In genomic region chr1:57751781-57752180, GRCm38 (mm10) we compare ENCODE assay signal across 25 mouse cellular contexts. TPM values are rescaled to one million over a fixed set of nuclear protein-coding genes. Genes with fewer than 3 reads are reported as not detected.
DNase-seq lines count a peak whose midpoint lies in the region; ATAC-seq lines count a peak whose summit lies in the region.
"Had no signal": no experiment of that assay in that cellular context is flagged by ENCODE, and none has a peak within 500 bp of the region (broad histone marks: within the 10 kb centered on the region; RNA-seq: fewer than 3 reads in every experiment).

No protein-coding gene starts in this region.

- H3K9me3 ChIP-seq in forebrain, embryonic 14.5 days (replicated peaks; ENCODE audit: control insufficient read depth, low read length) = no peaks in the 10 kb centered on the region
- no peaks in the 10 kb centered on the region for H3K9me3 ChIP-seq in forebrain, embryonic 13.5 days (replicated peaks)
- H3K9me3 ChIP-seq in kidney, embryonic 16.5 days (ENCODE audit: low read length) = no peaks in the 10 kb centered on the region
- H3K9me3 ChIP-seq: embryonic facial prominence, embryonic 12.5 days; forebrain, embryonic 12.5 days; hindbrain, embryonic 13.5 days; limb, embryonic 15.5 days had no signal

- H3K4me1 ChIP-seq in forebrain, embryonic 14.5 days (ENCODE audit: control insufficient read depth, insufficient read depth, low read length) = no peaks in the 10 kb centered on the region
- H3K4me1 ChIP-seq in forebrain, embryonic 13.5 days = 0 out of 2 replicates have a peak, but pooled peaks cover 5% of the 10 kb centered on the region
- no peaks in the 10 kb centered on the region for H3K4me1 ChIP-seq in kidney, embryonic 16.5 days (ENCODE audit: insufficient read depth, low read length)
- H3K4me1 ChIP-seq: embryonic facial prominence, embryonic 12.5 days; limb, embryonic 15.5 days had no signal

- no peak overlapping the region for H3K4me3 ChIP-seq in forebrain, embryonic 14.5 days (ENCODE audit: low read depth, low read length)
- no peak overlapping the region for H3K4me3 ChIP-seq in forebrain, embryonic 13.5 days
- H3K4me3 ChIP-seq in kidney, embryonic 16.5 days (ENCODE audit: low read length) = no peak overlapping the region
- H3K4me3 ChIP-seq: embryonic facial prominence, embryonic 12.5 days; erythroblast, embryonic 14.5 days; forebrain, embryonic 12.5 days; hindbrain, embryonic 13.5 days; layer of hippocampus, adult 2 months; limb, embryonic 15.5 days had no signal

- peak; percentile 30 for DNase-seq in forebrain, embryonic 14.5 days (ENCODE audit: low spot score)
- peak; percentile 13 to 19 for DNase-seq in kidney, postnatal 4 days
- DNase-seq in retina, postnatal 1 day = peak; percentile 45
- no peak for DNase-seq in retina, embryonic 14.5 days (ENCODE audit: low spot score)
- peak; percentile 38 for DNase-seq in brain, adult 2 months (ENCODE audit: low read depth, low spot score)
- DNase-seq in spleen, adult 18-20 months = no peak
- DNase-seq: adrenal gland, postnatal 25 days; cerebellum, adult 11 months; kidney, adult 2 months; kidney, postnatal 14 days; layer of hippocampus, postnatal 36 days; thymus, adult 18-20 months; thymus, postnatal 36 days had no signal

- no peak overlapping the region for H3K27ac ChIP-seq in forebrain, embryonic 14.5 days (ENCODE audit: low read depth, low read length)
- H3K27ac ChIP-seq in forebrain, embryonic 13.5 days = no peak overlapping the region
- H3K27ac ChIP-seq in kidney, embryonic 16.5 days (ENCODE audit: low read length) = no peak overlapping the region
- H3K27ac ChIP-seq: embryonic facial prominence, embryonic 12.5 days; forebrain, embryonic 12.5 days; hindbrain, embryonic 13.5 days; layer of hippocampus, adult 2 months; limb, embryonic 15.5 days; liver, embryonic 14.5 days; macrophage had no signal

- H3K4me2 ChIP-seq in forebrain, embryonic 14.5 days (ENCODE audit: low read length) = no peak overlapping the region
- no peak overlapping the region for H3K4me2 ChIP-seq in forebrain, embryonic 13.5 days
- H3K4me2 ChIP-seq in kidney, embryonic 16.5 days (replicated peaks; ENCODE audit: low read depth, low read length) = no peak overlapping the region
- H3K4me2 ChIP-seq: embryonic facial prominence, embryonic 12.5 days; forebrain, embryonic 12.5 days; hindbrain, embryonic 13.5 days; limb, embryonic 15.5 days had no signal

- H3K9ac ChIP-seq in forebrain, embryonic 14.5 days (ENCODE audit: low read length) = no peak overlapping the region
- H3K9ac ChIP-seq in forebrain, embryonic 13.5 days = no peak overlapping the region
- H3K9ac ChIP-seq in kidney, embryonic 16.5 days (replicated peaks; ENCODE audit: low read length) = no peak overlapping the region
- H3K9ac ChIP-seq: embryonic facial prominence, embryonic 12.5 days; forebrain, embryonic 12.5 days; hindbrain, embryonic 13.5 days; limb, embryonic 15.5 days; liver, embryonic 14.5 days had no signal

- no peak for ATAC-seq in forebrain, embryonic 14.5 days
- ATAC-seq in forebrain, embryonic 13.5 days = no peak
- no peak for ATAC-seq in kidney, embryonic 16.5 days (ENCODE audit: low FRiP score, low TSS enrichment)
- ATAC-seq: activated CD4-positive, CD25-positive, alpha-beta regulatory T cell, adult 4 months; inflammation-experienced regulatory T-cells, adult 6 months had no signal

- H3K36me3 ChIP-seq in forebrain, embryonic 14.5 days (ENCODE audit: control insufficient read depth, insufficient read depth, low read length) = no peaks in the 10 kb centered on the region
- H3K36me3 ChIP-seq in forebrain, embryonic 13.5 days (ENCODE audit: poor library complexity, severe bottlenecking) = no peaks in the 10 kb centered on the region
- no peaks in the 10 kb centered on the region for H3K36me3 ChIP-seq in kidney, embryonic 16.5 days (ENCODE audit: insufficient read depth, low read length)
- H3K36me3 ChIP-seq: embryonic facial prominence, embryonic 12.5 days; forebrain, embryonic 12.5 days; hindbrain, embryonic 13.5 days; limb, embryonic 15.5 days had no signal

- WGBS in forebrain, embryonic 14.5 days = 35% methylated on average over 3 of the region's 3 CpGs
- WGBS in forebrain, embryonic 13.5 days = 32% methylated on average over 3 of the region's 3 CpGs
- WGBS in kidney, embryonic 16.5 days = 53% methylated on average over 3 of the region's 3 CpGs

- no peaks in the 10 kb centered on the region for H3K27me3 ChIP-seq in forebrain, embryonic 14.5 days (replicated peaks; ENCODE audit: control insufficient read depth, insufficient read depth, low read length)
- no peaks in the 10 kb centered on the region for H3K27me3 ChIP-seq in forebrain, embryonic 13.5 days
- no peaks in the 10 kb centered on the region for H3K27me3 ChIP-seq in kidney, embryonic 16.5 days (ENCODE audit: insufficient read depth, low read length)
- H3K27me3 ChIP-seq: embryonic facial prominence, embryonic 12.5 days; forebrain, embryonic 12.5 days; hindbrain, embryonic 13.5 days; limb, embryonic 15.5 days had no signal

RNA-seq across cellular contexts. Expression of gene Spats2l, which starts 22.2 kb away (rescaled TPM):
- 45.4 and 54.5 TPM in 2 replicates for polyA plus RNA-seq in forebrain, embryonic 14.5 days (2014; fragmentation: Nextera tagmentation; extraction: Ambion mirVana)
- 46.7 and 50.4 TPM in 2 replicates for polyA plus RNA-seq in forebrain, embryonic 13.5 days (2015; fragmentation: Nextera tagmentation; extraction: Ambion mirVana)
- polyA plus RNA-seq in kidney, embryonic 16.5 days (2015; fragmentation: Nextera tagmentation; extraction: Ambion mirVana) = 61.2 and 61.4 TPM in 2 replicates
- polyA plus RNA-seq: erythroblast, embryonic 14.5 days; macrophage had no signal

Comparison
In these comparisons a context has a peak if more than half of its experiments do, and no peak if none do; other contexts are left out.
1. DNase-seq: peak in forebrain, embryonic 14.5 days (single experiment), kidney, postnatal 4 days (2 of 2), retina, postnatal 1 day (single experiment) and brain, adult 2 months (single experiment); none in retina, embryonic 14.5 days (single experiment) and spleen, adult 18-20 months (0 of 2).